Mouse (Mus musculus): ENCODE results near the gene Tbx21.
A peak's percentile ranks its signal among the peaks of the same experiment; 100 is the strongest.

- no peak for TF ChIP-seq CTCF (IDR thresholded peaks at IDR 0.05; ENCODE audit: insufficient read depth, low read length)
- peak; percentile 75; the same call in 1 of the 2 replicates for TF ChIP-seq POLR2A (IDR thresholded peaks at IDR 0.05; ENCODE audit: borderline replicate concordance, extremely low read depth, low read depth, low read length)
Observed at GRCm38 (mm10) chr11:97150411-97151330, 35.5 kb upstream of the Tbx21 start.
